Mouse (Mus musculus): ENCODE measurements around the gene Rufy3. TPM values are rescaled to one million over a fixed set of nuclear protein-coding genes. Genes with fewer than 3 reads are reported as not detected.

The Rufy3 gene
- 131 and 141 TPM in 2 replicates for polyA plus RNA-seq (2012; rRNA removed)

GRCm38 (mm10) chr5:88564501-88565147 lies at the start of gene Rufy3:
Rufy3 (plus strand) TSS chr5:88565040.

DNA sequence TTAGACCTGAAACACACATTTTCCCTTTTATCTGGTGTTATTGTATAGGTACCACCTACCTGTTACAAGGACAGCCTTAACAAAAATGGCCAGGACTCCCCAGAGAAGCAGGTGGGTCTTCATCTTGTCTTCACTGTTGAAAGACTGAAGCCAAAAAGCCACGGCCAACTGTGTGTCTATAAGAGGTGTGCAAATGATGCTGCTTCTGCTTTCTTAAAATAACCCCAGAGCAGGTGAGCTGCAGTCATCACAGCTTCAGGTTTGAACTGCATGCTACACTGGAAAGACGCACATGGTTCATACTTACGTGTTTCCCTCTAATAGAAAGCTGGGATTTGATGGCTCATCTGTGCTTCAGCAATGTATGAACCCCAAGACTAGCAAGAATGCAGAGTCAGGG lies 37.2 kb upstream of the Rufy3 start, which contains the start of gene Jchain:
TSS of gene Jchain (minus strand) at position 235 of the 400 bp plus-strand sequence.

GRCm38 (mm10) chr5:88554086-88554886 lies 10.6 kb upstream of the Rufy3 start, which contains the start of gene Utp3:
Utp3 (plus strand) TSS chr5:88554462.

DNA sequence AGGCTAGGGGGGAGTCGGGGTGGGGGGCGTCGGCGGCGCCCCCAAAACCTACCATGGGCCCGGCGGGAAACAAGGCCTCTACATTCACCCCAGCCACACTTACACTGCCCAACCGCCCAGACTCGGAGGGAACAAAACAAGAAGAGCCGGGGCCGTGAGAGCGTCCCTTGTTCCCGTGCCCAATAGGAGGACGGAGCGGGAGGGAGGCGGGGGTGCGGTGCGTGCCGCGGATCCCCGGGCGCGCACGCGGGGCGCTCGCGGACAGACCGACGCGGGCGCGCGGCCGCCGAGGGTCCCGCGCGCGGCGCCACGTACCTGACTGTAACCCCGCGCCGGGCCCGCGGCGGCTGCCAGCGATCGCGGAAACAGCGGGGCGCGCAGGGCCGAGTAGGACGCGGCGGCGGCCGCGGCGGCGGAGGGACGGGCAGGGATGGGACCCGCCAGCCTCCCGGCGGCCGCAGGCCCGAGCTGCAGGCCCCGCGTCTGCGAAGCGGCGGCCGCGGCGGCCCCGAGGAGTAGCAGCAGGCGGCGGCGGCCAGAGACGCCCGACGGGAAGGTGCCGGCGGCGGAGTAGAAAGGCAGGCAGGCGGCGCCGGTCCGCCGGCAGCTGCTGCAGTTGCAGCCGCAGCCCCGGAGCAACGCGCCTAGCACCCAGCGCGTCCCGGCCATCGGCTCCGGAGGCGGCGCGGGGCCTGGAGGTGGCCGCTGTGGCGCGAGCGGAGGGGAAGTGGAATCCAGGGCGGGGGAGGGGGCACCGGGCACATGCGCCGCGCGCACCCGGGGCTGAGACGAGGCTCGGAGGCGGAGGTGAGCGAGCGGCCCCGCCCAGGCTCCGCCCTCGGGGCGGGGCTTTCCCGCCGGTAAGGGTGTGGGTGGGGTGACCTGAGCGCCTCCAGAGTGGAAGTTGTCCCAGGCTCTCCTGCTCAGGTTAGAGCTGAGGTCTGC lies 110.9 kb downstream of the Rufy3 start, which contains the start of gene Grsf1:
TSS of gene Grsf1 (minus strand) at position 729 of the 945 bp plus-strand sequence.

Other genes with a start within 250 kb of the Rufy3 start
- not detected in 2 replicates for gene Prol1, start 247.7 kb upstream of the Rufy3 start, polyA plus RNA-seq (2012; rRNA removed)
- not detected in 2 replicates for gene Amtn, start 188.9 kb upstream of the Rufy3 start, polyA plus RNA-seq (2012; rRNA removed)
- gene Ambn, start 109.0 kb upstream of the Rufy3 start, polyA plus RNA-seq (2012; rRNA removed) = 0.19 and 0.22 TPM in 2 replicates
- gene Enam, start 77.1 kb upstream of the Rufy3 start, polyA plus RNA-seq (2012; rRNA removed) = not detected in 2 replicates
- gene Jchain, start 37.1 kb upstream of the Rufy3 start, polyA plus RNA-seq (2012; rRNA removed) = 0.75 and 1.1 TPM in 2 replicates
- 39.4 and 40.8 TPM in 2 replicates for gene Utp3, start 10.6 kb upstream of the Rufy3 start, polyA plus RNA-seq (2012; rRNA removed)
- gene Grsf1, start 111.1 kb downstream of the Rufy3 start, polyA plus RNA-seq (2012; rRNA removed) = 65.1 and 76.9 TPM in 2 replicates
- 13.4 and 16.0 TPM in 2 replicates for gene Mob1b, start 155.8 kb downstream of the Rufy3 start, polyA plus RNA-seq (2012; rRNA removed)
- 37.3 and 48.4 TPM in 2 replicates for gene Dck, start 200.0 kb downstream of the Rufy3 start, polyA plus RNA-seq (2012; rRNA removed)